Mouse (Mus musculus) c-Kit-positive CD71-positive TER-119-positive erythroid progenitor cells, embryonic 14.5 days (primary cell): ENCODE measurements around the gene Gab3.
A peak's percentile ranks its signal among the peaks of the same experiment; 100 is the strongest.

ENCODE experiments used
- DNase-seq: peaks from one replicate; pipeline ENCODE4 v3.0.0-alpha.2; 2013; ENCODE audit warnings: low spot score

Gab3 gene

DNA sequence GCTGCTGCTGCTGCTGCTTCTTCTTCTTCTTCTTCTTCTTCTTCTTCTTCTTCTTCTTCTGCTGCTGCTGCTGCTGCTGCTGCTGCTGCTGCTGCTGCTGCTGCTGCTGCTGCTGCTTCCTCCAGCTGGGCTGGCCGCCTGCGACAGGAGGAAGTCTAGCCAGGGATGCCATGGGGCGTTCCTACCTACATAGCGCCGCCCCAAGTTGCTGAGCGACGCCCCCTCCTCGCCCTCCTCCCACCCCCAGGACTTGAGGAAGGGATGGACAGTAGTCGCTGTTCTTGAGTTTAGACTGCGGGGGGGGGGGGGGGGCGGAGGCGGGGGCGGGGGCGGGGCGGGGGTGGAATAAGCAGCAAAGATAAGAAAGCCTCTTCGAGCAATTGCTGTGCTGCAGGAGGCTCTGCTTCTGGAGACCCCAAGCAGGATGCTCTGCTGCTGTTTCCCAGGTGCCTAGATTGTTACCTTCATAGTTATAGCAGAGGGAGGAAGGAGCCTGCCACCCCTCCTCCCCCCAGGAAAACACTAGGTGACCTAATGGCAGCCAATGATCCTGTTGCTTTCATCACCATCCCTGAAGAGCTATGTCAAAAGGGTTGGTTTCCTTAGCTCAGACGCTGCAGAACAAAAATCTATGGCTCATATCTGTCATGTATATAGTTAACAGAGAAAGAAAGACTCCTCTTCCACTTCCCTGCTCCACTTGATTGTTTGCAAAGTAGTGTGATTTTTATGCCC is at the start of gene Gab3:
Gene Gab3 (minus strand): TSS at position 685 of the 735 bp plus-strand sequence.
- peak; percentile 41 for DNase-seq

DNA sequence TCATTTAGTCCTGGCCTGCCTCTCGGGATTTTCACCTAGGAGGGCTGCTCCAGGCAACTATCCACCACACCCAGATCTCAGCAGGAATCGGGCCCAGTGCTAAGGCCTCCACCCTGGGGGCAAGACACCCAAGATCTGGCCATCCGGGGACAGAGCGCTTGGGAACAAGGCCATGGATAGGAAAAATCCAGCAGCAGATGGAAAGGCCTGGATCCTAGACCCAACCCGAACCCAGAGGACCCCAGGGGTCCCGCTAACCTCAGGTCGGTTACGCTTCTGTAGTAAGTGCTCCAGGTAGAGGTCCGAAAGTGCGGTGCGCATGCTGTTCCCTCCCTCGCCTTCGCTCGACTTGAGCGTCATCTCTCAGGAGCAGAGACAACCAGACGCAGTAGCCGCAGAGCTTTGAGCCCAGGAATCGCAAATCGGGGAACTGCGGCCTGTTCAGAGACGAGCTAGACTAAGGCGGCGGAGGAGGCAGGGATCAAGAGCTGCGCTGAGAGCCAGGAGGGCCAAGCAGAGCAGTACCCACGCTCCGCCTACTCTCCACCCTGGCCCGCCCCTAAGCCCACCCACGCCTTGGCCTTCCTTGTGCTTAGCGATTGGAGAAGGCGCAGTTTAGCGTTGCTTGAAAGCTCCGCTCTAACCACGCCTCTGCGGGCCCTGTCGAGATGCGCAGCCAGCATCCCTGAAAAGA is 45.4 kb upstream of the Gab3 start, which contains the start of gene Mpp1:
Gene Mpp1 (minus strand): TSS at position 550 of the 694 bp plus-strand sequence.
- DNase-seq = peak; percentile 84

DNA sequence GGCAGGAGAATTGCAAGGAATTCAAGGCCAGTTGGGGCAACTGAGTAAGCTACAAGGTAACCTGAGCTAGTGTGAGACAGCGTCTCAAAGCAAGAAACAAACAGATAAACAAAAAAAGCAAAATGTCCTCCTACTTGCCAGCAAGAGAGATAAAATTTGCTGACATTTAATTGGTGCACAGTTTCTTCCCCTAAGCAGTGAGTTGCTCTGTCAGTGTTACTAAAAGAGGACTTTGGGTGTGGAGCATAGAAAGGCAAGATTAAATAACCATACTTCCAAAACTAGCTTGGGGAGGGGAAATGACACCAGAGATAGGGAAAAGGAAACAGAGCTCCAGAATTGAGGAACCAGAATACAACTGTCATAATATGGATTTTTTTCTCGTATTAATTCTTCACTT is 44.2 kb upstream of the Gab3 start:
- peak; percentile 53 for DNase-seq

DNA sequence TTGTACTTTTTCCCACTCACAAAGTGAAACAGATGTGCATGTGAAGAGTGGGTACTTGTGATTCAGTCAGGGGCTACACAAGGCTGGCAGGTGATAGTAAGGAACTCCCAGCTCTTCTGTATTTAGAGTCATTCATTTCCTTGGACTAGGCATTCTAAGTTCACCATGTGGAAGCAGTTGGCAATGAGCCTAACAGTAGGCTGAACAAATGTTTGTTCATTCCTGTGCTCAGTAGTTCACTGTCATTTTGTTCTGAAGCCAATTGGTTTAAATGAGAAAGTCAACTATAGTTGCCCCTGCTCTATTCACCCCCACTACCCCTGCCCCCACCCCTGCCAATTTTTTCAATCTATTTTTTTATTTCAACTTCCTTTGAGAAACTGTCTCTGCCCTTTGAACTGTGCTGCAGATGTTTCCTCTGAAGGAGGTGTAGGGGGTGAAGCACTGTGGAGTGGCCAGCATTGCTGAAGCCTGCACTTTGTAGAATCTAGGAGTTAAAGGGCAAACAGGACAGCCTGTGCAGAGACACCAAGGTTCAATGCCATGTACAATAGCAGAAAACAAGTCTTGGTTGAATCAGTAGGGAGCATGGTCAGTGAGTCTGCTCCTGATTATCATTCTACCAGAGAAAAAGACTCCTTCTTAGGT is 43.2 kb upstream of the Gab3 start:
- DNase-seq = no peak

DNA sequence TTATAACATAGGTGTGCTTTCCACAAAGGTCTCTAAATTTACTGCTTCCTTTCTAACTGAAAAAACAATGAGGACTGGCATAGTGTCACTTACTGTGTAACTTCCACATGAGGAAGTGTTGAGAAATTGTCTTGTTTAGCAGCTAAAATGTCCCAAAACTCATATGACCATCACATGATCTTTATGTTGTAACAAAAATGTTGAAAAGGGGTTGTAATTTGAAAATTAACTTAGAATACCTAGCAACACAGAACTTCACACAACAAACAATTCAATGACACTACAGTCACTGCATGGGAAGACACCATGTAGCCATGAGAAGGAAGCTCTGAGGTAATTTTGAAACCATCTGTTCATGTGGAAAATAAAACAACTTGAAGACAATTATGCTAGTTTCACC is 41.6 kb upstream of the Gab3 start:
- DNase-seq = no peak

DNA sequence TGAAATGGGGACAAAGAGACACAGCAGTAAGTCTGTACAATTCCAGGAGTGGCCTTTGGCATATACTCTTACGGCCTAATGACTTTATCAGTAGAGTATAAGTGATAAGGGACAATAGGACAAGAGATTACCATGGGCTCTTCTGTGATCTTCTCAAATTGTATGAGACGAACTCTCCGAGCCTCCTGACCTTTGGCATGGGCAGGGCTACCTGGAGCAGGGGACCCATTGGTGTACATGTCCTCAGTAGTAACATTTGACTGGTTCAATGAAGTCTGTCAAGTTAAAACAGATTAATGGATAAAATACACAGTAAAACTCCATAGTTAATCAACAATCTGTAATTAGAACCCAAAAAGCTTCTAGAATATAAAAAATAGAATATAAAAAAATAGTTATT is 40.3 kb upstream of the Gab3 start:
- DNase-seq = no peak

DNA sequence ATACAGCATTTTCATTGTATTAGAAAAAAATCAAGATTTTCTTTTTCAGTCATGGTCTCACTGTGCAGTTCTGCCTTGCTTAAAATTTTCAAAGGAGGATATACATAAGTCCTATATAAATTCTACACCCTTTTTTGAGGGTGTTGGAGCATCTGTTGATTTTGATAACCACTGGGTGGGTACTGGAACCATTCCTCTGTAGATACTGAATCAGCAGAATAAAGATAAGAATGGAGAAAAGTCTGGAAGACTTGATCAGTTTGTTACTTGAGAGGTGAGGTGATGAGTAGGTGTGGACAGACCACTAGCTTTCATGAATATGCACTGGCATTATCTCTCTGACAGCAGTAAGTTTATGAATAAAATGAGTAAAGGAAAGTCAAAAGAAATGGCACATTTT is 30.3 kb upstream of the Gab3 start:
- DNase-seq = peak; percentile 59

DNA sequence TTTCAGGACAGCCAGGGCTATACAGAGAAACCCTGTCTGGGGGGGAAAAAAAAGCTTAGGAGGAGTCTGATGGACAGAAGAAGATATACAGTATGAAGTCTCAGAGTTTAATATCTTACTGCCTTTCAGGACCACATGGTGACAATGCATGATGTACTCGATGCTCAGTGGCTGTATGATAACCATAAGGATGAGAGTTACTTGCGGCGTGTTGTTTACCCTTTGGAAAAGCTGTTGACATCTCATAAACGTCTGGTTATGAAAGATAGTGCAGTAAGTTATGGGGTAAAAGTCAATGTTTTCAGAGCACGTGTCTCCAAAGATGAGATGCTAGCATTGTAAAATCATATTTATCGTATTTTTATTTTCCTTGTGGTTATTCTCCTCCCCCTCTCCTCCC is 17.0 kb upstream of the Gab3 start:
- DNase-seq = no peak

DNA sequence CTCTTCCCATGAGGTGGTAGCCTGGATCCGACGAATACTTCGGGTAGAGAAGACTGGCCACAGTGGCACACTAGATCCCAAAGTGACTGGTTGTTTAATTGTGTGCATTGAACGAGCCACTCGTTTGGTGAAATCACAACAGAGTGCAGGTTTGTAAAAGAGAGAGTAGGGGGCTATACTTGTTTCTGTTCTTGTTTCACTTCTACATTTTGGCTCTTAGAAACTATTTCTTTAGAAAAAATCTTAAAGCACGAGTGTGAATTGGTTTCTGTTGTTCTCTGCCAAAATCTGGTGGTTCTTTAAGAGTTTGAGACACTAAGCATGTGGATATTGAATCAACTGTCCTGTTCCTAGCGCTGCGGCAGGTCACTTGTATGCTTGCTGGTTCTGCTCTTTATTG is 13.5 kb upstream of the Gab3 start:
- no peak for DNase-seq

DNA sequence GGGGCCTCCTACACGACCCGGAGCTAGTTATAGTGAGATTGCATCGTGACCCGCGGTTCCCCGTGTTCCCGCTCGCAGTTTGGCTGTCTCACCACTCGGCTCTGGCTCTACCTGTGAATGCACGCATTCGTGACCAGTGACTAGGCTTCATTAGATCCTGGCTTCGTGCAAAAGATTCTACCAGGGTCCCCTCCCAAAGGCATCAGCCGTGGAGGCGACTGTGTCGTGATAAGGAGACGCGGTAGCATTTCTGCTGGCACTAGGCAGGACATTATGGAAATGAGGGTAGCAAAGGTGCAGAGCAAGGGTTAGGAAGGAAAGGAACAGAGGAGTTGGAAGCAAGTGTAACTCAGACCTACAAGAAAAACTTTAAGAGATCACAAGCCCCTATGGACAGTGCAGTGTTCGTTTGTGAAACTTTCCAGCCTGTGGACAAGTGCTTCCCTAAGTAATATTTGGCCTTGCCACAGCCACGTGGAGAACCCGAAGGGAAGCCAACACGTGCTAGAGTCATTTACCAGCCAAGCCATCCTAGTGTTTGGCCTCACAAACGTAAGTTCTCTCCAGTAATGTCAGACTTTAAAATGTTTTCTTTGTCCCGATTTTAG is 11.0 kb upstream of the Gab3 start:
- DNase-seq = no peak

DNA sequence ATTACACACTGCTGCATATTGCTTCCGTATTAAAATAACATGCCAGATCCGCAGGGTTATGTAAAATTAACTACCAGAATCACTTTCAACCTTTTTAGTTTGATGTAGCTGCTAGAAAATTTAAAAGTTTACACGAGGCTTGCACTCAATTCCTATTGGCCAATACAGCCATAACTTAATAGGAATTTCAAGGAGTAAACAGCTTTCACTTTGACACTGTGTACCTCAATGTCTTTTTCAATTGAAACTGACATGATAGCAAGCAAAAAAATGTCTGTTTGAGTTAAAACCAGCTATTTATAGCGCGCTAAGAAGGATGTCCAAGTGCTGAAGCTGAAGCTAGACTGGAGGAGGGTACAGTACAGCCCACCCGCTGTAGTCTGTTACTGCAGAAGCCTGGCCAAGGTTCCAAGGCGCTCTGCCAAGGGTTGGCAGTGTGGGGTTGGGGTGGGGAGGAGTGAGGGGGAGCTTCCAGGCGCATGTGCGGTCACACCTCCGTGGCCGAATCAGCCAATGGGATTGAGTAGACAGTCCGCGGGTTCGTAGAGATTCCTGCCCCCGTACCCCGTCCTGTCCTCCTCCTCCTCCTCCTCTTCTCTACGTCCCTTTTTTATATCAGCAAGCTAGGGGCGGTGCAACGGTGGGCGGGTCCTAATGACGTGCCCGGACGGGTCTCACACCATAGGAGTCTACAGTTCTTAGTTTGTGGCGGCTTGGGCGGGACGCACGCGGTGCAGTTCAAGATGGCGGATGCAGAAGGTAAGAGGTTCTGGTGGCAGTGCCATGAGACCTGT is 10.3 kb upstream of the Gab3 start, which contains the start of gene Dkc1:
Gene Dkc1 (plus strand): TSS at position 486 of the 794 bp plus-strand sequence.
- peak; percentile 88 for DNase-seq

DNA sequence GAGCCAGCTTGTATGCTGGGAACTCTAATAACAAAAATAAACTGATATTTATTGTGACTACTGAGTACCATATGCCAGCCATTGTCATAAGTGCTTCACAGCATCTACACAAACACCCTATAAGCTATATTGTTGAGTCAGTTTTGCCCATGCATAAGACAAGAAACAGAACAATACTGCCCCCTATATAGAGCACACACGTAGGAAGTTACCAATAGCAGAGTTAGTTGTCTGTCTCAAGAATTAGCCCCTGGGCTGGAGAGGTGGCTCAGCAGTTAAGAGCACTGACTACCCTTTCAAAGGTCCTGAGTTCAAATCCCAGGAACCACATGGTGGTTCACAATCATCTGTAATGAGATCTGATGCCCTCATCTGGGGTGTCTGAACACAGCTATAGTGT is 396 bp upstream of the Gab3 start:
- no peak for DNase-seq

DNA sequence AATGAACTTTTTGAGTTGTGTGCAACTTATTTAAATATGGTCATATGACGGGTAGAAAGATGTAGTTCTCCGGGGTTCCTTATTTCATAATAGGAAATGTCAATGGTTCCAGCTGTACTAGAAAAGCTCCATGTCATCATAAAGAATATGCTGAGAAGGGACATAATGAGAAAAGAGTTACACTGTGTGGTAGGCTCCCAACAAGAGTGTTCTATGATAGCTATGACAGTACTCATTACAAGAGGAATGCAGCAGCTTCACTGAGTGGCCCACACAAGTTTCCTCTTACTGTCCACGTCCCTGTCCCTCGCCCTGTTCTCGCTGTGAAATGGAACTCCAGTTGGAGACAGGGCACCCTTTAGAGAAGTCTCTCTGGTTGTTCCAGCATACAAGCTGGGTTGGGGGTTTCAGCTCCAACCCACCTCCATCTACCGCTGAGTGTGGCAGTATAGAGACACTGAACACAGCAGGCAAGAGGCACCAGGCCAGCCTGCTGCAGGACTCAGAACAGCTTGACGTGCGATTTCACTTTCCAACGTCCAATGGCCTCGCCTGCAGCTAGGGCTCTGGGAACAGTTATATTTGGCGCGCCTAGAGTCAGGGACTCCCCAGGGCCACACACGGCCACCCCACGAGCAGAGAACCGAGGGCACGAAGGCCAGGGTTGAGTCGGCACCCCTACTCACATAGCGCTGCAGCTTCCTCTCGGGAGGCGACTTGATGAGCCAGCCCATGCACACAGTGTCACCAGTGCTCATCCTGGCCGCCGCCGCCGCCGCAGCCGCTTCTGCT is 1.1 kb downstream of the Gab3 start:
- DNase-seq = peak; percentile 12

DNA sequence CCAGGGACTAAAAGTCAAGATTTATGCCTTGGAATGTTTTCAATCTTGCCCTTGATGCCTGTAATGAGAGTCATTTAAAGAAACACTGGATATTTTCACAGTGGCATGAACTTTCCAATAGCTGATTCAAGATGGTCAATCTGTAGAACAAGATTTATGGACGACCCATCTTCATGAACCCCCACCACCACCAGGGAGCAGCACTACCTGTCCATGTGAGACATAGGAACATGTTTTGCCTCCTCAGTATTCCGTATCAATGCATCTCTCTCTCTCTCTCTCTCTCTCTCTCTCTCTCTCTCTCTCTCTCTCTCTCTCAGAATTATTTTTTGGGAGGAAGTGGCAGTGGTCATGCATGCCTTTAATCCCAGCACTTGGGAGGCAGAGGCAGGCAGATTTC is 2.9 kb downstream of the Gab3 start:
- peak; percentile 20 for DNase-seq

DNA sequence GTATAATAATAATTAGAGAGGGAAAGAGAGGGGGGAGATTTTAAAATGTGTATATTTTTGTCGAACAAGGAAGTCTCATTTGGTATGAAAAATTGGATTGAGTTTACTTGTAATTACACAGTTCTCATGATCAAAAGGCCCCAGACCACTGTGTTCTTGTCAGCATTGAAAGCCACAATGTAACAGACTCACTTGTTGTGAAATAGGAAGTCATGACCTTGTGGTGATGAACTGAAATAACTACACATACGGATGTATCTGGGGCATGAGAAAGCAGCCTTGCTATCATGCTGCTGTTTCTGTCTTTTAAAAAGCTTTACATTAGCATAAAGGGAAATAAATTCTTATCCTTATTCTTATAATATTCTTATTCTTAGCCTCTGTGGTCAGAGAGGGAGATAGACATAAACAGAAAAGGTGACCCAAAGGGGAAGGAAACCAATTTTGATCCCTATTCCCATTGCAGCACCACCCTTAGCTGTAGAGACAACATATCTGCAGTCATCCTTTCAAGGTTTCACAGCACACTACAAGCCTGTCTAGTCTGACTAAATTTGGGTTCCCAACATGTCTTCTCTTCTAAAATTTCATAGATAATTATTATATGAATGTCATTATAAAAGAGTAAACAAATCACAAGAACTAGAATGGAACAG is 29.0 kb downstream of the Gab3 start:
- DNase-seq = no peak

DNA sequence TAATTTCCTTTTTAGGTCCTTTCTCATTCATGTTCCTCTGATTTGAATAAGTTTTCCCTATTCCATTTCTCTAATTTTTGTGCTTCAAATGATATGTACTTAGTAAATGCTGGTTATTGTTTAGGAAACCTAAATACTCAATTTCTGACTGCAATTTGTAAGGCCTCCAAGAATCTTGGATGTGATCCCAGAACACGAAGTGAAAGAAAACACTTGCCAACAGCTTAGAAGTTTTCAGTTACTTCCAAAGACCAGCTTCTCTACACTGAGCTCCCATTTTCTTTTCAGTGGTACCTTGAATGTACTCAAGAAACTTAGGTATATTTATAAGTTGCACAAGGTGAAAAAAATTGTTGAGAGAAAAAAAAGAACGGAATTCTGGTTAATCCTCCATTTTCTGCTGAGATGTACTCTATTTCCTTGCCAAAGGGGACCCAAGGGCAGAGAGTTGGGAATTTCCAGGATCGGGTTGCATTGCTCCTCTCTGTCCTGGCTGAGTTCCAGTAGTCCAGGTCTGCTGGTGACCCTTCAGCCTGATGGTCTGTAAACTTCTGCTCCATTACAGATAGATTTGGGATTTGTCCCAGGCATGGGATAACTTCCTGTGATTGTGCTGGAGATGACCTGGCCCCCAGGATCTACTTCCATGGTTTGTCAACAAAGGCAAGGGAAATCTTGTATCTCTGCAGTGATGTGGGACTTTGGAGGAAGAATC is 38.2 kb downstream of the Gab3 start:
- no peak for DNase-seq

DNA sequence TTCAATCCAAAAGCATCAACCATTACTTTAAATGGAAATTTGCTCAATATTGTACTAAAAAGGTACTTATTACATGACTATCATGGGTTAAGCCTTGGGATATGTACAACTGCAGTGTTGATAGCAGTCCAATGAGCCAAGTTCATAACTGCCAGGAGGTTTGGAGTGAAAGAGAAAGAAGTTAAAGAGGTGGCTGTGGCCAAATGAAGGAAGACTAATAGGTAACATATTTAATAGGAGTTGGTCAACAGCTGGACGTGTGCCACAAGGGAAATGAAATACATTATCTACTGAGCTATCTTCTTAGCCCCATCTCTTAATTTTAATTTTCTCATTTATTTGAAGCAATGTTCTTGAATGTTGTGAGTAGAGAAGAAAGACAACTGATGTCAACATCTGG is 39.3 kb downstream of the Gab3 start:
- no peak for DNase-seq

DNA sequence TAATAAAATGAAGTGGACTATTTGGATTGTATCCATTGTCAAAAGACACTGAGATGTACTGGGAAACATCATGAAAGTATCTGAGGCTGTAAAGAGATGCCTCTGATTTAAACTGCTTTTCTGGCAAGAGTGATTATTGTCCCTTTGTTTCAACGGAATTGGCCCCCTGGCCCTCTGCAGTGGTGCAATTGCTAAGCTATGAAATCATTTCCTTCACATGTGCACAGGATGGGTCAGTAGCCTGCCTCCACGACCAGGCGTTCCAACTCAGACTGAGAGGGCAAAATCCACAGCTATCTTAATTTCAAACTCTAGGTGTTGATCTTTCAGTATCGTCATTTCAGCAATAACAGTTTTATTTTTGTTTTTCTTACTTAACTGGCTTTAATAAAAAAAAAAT is 40.7 kb downstream of the Gab3 start:
- DNase-seq = no peak

DNA sequence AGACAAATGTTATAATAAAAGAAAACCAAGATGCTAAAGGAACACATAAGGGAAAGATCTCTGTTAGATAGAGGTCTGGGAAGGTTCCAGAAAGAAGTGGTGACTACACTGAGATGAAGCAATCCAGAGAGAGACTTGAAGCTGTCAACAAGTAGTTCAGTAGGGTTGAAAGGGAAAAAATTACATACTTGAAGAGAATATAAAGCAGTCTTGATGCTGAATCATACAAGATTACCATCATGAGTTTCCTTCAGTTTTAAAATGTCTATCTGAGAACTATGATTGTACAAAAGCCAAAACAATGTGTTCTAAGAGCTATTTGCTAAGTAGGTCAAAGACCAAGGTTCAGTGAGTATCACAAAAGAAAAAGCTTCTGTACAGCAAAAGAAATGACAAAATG is 48.6 kb downstream of the Gab3 start:
- DNase-seq = no peak

DNA sequence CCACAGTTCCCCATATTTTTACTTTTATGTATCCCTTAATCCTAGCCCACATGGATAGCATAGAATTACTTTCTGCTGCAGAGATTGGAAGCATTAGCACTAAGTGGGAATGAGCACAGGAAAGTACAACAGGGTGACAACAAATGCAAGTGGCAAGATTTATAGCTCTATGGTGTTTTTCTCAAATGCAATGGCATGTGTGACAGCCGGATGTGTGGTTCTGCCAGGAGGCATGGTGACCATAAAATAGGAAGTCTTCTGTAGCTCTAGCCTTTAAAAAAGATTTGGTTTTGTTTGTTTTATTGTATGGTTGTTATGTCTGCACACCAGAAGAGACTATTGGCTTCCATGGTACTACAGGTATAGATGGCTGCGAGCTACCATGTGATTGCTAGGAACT is 50.1 kb downstream of the Gab3 start:
- no peak for DNase-seq
